ENCODE assay signal across 33 mouse cellular contexts in genomic region chr7:28306216-28306615, GRCm38 (mm10). TPM values are rescaled to one million over a fixed set of nuclear protein-coding genes. Genes with fewer than 3 reads are reported as not detected.
DNase-seq lines count a peak whose midpoint lies in the region; ATAC-seq lines count a peak whose summit lies in the region.
"Had no signal": no experiment of that assay in that cellular context is flagged by ENCODE, and none has a peak within 500 bp of the region (broad histone marks: within the 10 kb centered on the region; RNA-seq: fewer than 3 reads in every experiment).

No protein-coding gene starts in this region.

- whole genome bisulfite sequencing in kidney, embryonic 14.5 days = 93% methylated on average over 8 of the region's 8 CpGs

- no peak overlapping the region for H3K4me3 ChIP-seq in kidney, embryonic 14.5 days (ENCODE audit: low read length)
- H3K4me3 ChIP-seq: embryonic facial prominence, embryonic 10.5 days; embryonic facial prominence, embryonic 13.5 days; erythroblast, embryonic 14.5 days; forebrain, embryonic 12.5 days; forebrain, embryonic 15.5 days; heart, adult 2 months; hindbrain, embryonic 12.5 days; hindbrain, embryonic 15.5 days had no signal

- no peak overlapping the region for H3K27ac ChIP-seq in kidney, embryonic 14.5 days (ENCODE audit: low read depth, low read length)
- H3K27ac ChIP-seq: embryonic facial prominence, embryonic 10.5 days; embryonic facial prominence, embryonic 13.5 days; forebrain, embryonic 12.5 days; forebrain, embryonic 15.5 days; heart, adult 2 months; hindbrain, embryonic 12.5 days; hindbrain, embryonic 15.5 days had no signal

- no peak for ATAC-seq in kidney, embryonic 14.5 days (ENCODE audit: low FRiP score, low TSS enrichment)
- ATAC-seq: CD4-positive, CD25-positive, alpha-beta regulatory T cell, adult 4 months; forebrain, embryonic 15.5 days had no signal

- peaks cover 55% of the 10 kb centered on the region for H3K36me3 ChIP-seq in kidney, embryonic 14.5 days (ENCODE audit: control insufficient read depth, insufficient read depth, low read length)

- no peaks in the 10 kb centered on the region for H3K9me3 ChIP-seq in kidney, embryonic 14.5 days (ENCODE audit: control insufficient read depth, low read length)
- H3K9me3 ChIP-seq: embryonic facial prominence, embryonic 10.5 days; embryonic facial prominence, embryonic 13.5 days; forebrain, embryonic 12.5 days; forebrain, embryonic 15.5 days; hindbrain, embryonic 12.5 days; hindbrain, embryonic 15.5 days had no signal

- peaks cover 10% of the 10 kb centered on the region for H3K27me3 ChIP-seq in kidney, embryonic 14.5 days (ENCODE audit: control insufficient read depth, insufficient read depth, low read length)
- H3K27me3 ChIP-seq: forebrain, embryonic 15.5 days; hindbrain, embryonic 15.5 days had no signal

- H3K4me2 ChIP-seq in kidney, embryonic 14.5 days (replicated peaks; ENCODE audit: low read depth, low read length) = no peak overlapping the region
- H3K4me2 ChIP-seq: embryonic facial prominence, embryonic 13.5 days; forebrain, embryonic 12.5 days; forebrain, embryonic 15.5 days; heart, embryonic 11.5 days; hindbrain, embryonic 12.5 days; hindbrain, embryonic 15.5 days had no signal

- DNase-seq in kidney, adult 18-20 months = peak; percentile 55
- peak; percentile 82 for DNase-seq in kidney, adult 9 months
- DNase-seq in kidney, postnatal 10 days = peak; percentile 47
- peak; percentile 75 to 83 for DNase-seq in kidney, postnatal 36 days
- DNase-seq in liver = no peak
- no peak for DNase-seq in gastrocnemius, postnatal 4 days (ENCODE audit: low spot score in 2 of 2)
- DNase-seq in layer of hippocampus, postnatal 10 days (ENCODE audit: low spot score in 2 of 2) = no peak
- DNase-seq: cerebellum, adult 11 months; cerebellum, adult 2 months; cerebellum, postnatal 36 days; embryo, embryonic 11 days; gastrocnemius, postnatal 10 days; gastrocnemius, postnatal 36 days; heart, adult 2 months had no signal

- H3K9ac ChIP-seq in kidney, embryonic 14.5 days (ENCODE audit: low read depth, low read length) = no peak overlapping the region
- H3K9ac ChIP-seq: embryonic facial prominence, embryonic 13.5 days; forebrain, embryonic 12.5 days; forebrain, embryonic 15.5 days; hindbrain, embryonic 12.5 days; hindbrain, embryonic 15.5 days had no signal

- peaks cover 6% of the 10 kb centered on the region for H3K4me1 ChIP-seq in kidney, embryonic 14.5 days (ENCODE audit: control insufficient read depth, insufficient read depth, low read length)

RNA-seq across cellular contexts. Expression of gene Dll3, which starts 4.2 kb away (rescaled TPM):
- polyA plus RNA-seq in kidney, embryonic 14.5 days (2014; fragmentation: Nextera tagmentation; extraction: Ambion mirVana) = 0.51 and 0.93 TPM in 2 replicates
- total RNA-seq in gastrocnemius, postnatal 4 days (2021) = not detected
- total RNA-seq in layer of hippocampus, postnatal 10 days (2021) = 1 to 10 TPM; 6.5 to 8.9 TPM
- total RNA-seq: gastrocnemius, adult 18-20 months; gastrocnemius, postnatal 10 days; gastrocnemius, postnatal 36 days; heart, adult 2 months; heart, postnatal 25 days; hematopoietic stem cell, adult 5-6 weeks had no signal
- polyA plus RNA-seq: CD4-positive, CD25-positive, alpha-beta regulatory T cell, adult 4 months; erythroblast, embryonic 14.5 days; heart, adult 2 months; heart, postnatal 0 days had no signal

RNA-seq across cellular contexts. Expression of gene Timm50, which starts 5.7 kb away (rescaled TPM):
- 165 and 191 TPM in 2 replicates for polyA plus RNA-seq in kidney, embryonic 14.5 days (2014; fragmentation: Nextera tagmentation; extraction: Ambion mirVana)
- total RNA-seq in gastrocnemius, postnatal 4 days (2021) = 10 to 100 TPM; 48.9 to 50.0 TPM
- 10 to 100 TPM; 49.2 to 49.6 TPM for total RNA-seq in layer of hippocampus, postnatal 10 days (2021)

RNA-seq across cellular contexts. Expression of gene Selenov, which starts 15.2 kb away (rescaled TPM):
- 0.26 TPM in 1 of 2 replicates, not detected in the other for polyA plus RNA-seq in kidney, embryonic 14.5 days (2014; fragmentation: Nextera tagmentation; extraction: Ambion mirVana)
- not detected for total RNA-seq in gastrocnemius, postnatal 4 days (2021)
- total RNA-seq in layer of hippocampus, postnatal 10 days (2021) = 1 to 10 TPM; 1.4 to 4.2 TPM
- total RNA-seq: adrenal gland, adult 2 months; adrenal gland, postnatal 14 days; gastrocnemius, adult 18-20 months; gastrocnemius, postnatal 10 days; gastrocnemius, postnatal 36 days; heart, adult 2 months; heart, postnatal 25 days; hematopoietic stem cell, adult 5-6 weeks; MEL had no signal
- polyA plus RNA-seq: adrenal gland, adult 2 months; C2C12; CD4-positive, CD25-positive, alpha-beta regulatory T cell, adult 4 months; erythroblast, embryonic 14.5 days; heart, embryonic 11.5 days; heart, embryonic 14.5 days; heart, postnatal 0 days had no signal

RNA-seq across cellular contexts. Expression of gene Eid2b, which starts 28.7 kb away (rescaled TPM):
- 10.0 and 12.1 TPM in 2 replicates for polyA plus RNA-seq in kidney, embryonic 14.5 days (2014; fragmentation: Nextera tagmentation; extraction: Ambion mirVana)
- total RNA-seq in gastrocnemius, postnatal 4 days (2021) = 10 to 100 TPM; 10.7 to 12.0 TPM
- total RNA-seq in layer of hippocampus, postnatal 10 days (2021) = 10 to 100 TPM; 41.8 to 43.2 TPM

RNA-seq across cellular contexts. Expression of gene Supt5, which starts 32.3 kb away (rescaled TPM):
- 46.6 and 84.5 TPM in 2 replicates for polyA plus RNA-seq in kidney, embryonic 14.5 days (2014; fragmentation: Nextera tagmentation; extraction: Ambion mirVana)
- total RNA-seq in gastrocnemius, postnatal 4 days (2021) = 10 to 100 TPM; 76.6 to 78.9 TPM
- total RNA-seq in layer of hippocampus, postnatal 10 days (2021) = 100 to 1,000 TPM; 105 to 109 TPM

Comparison
In these comparisons a context has a peak if more than half of its experiments do, and no peak if none do; other contexts are left out.
1. DNase-seq: peak in kidney, adult 18-20 months (single experiment), kidney, adult 9 months (single experiment), kidney, postnatal 10 days (single experiment) and kidney, postnatal 36 days (2 of 2); none in liver (single experiment), gastrocnemius, postnatal 4 days (0 of 2) and layer of hippocampus, postnatal 10 days (0 of 2).
2. RNA of gene Dll3, which starts 4.2 kb away (total RNA-seq): 6.5 to 8.9 TPM in layer of hippocampus, postnatal 10 days; not detected in gastrocnemius, postnatal 4 days; every median in the first group is over 4 times any median in the second.